Mouse (Mus musculus) left cerebral cortex, adult 8-10 months (tissue): ENCODE data around the gene Atpif1. TPM values are rescaled to one million over a fixed set of nuclear protein-coding genes. Genes with fewer than 3 reads are reported as not detected.
"Not testable (repeated sequence)": the region's sequence is repeated elsewhere in the genome, so short reads cannot be mapped to it uniquely, and the experiment has no call there.

Experiments
- DNase-seq, 2 experiments: peaks; one replicate each; pipeline ENCODE4 v3.0.0; 2022; ENCODE audit warnings: low spot score in 2 of 2
- total RNA-seq, 4 experiments: library from RNA; stranded (reverse); gene quantifications; 2 replicates each; pipeline ENCODE4 v1.2.4; 2022

The Atpif1 gene
- total RNA-seq, 4 experiments from 2014 or later = 377 to 510 (median 435) TPM

DNA sequence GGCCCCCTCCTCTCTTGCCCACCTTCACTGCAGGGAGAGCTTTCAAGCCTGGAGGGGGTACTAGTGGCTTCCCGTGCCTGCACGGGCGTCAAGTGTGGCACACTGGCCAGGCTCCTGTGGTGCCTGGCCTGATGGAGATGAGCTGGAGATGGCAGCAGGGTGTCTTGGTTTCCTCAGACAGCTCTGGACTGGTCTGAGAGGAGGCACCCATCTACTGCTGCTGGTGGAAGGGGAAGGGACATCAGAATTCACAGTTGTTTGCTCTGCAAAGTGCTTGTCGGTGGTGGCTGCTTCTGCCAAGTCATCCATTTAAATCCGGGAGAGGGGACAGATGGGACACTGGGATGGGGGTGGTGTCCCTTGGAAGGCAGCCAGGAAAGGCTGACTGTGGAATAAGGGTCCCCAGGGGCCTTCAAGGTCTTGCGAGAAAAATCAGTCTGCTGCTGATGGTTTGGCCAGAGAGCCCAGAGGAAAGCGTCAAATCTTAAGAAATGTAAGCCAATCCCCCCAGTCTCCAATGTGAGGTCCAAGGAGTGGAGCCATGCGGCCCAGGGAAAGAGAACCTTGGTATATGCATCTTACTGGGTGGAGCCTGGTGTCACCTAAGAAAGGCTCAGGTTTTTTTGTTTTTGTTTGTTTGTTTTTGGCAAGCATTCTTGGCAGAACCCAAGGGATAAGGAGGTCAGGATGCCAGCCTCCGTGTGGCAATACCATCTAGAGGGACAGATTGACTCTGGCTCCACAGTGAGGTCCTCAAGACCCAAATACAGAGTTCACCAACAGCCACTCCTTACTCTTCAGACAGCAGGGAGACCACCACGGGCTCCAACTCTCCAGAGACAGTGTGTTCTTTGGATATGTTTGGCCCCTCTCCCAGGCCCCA, 41.0 kb downstream of the Atpif1 start:
- no peak for DNase-seq

DNA sequence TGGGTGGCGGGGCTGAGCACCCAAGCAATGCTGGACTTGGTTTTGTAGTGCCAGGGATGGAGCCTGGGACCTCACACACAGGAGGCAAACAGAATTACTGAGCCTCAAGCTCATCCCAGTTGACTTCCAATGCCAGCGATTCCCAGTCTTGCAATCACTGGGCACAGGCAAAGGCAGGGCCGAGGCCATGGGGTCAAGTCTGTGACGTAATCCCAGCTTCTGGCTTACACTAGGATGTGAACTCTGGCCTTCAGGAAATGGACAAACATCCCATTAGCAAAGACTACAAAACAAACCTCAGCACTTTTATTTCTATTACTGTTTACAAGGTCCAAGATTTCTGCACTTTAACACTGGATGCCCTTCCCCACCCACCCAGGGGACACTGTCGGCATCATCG, 41.7 kb downstream of the Atpif1 start:
- no peak for DNase-seq

DNA sequence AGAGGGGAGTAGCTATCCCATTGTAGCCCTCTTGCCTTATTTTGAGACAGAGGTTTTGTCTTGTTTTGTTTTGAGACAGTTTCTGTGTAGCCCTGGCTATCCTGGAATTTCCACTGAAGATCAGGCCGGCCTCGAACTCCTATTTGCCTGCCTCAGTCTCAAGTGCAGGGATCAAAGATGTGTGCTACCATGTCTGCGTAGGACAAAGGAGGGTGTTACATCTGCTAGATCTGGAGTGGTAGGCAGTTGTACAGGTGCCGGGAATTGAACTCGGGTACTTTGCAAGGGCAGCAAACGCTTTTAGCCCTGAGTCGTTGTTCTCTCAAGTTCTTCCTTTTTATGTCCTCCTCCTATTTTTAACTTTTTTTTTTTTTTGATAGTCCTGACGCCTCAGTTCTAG, 42.4 kb downstream of the Atpif1 start:
- DNase-seq = no peak

DNA sequence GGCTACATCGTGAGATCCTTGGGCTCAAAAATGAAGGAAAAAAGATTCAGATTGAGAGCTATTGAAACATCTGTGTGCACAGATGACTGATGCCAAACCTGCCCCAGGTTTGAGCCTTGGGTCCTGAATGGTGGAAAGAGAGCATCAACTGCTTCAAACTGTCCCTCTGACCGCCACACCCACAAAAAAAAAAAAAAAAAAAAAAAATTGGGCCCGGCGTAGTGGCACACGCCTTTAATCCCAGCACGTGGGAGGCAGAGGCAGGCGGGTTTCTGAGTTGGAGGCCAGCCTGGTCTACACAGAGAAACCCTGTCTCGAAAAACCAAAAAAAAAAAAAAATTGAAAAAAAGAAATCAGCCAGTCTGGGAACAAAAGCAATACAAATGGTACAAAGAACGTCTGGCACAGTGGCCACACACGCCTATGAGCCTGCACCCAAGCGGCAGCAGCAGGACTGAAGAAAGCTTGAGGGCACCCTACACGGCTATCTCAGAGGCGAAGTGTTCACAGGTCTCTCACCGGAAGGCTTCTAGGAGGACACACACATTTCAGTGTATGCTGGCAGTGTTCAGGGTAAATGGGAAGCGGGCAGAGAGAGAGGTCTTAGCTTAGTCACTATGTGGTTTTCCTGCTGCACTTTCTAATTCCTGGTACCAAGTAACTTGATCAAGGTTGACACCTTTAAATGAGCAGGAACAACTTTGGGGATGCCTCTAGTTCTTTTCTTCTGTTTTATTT, 43.0 kb downstream of the Atpif1 start:
- DNase-seq = no peak

DNA sequence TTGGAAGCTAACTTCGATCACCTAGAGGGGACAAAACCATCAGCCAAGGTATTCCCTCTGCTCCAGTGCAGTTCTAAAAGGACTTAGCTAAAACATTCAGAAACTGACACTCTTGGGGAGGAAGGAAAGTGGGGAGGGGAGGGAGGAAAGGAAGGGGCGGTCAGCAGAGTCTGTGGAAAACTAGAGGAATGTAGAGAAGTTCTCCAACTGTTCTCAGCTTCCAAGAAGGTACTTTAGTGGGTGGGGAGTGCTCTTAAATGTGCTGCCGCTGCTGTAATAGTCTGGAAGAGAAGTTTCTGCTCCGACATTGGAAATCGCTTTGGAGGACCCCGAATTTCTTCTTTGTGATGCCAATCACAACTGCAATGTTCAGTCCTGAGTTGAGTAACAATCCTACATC, 44.5 kb downstream of the Atpif1 start:
- no peak for DNase-seq

DNA sequence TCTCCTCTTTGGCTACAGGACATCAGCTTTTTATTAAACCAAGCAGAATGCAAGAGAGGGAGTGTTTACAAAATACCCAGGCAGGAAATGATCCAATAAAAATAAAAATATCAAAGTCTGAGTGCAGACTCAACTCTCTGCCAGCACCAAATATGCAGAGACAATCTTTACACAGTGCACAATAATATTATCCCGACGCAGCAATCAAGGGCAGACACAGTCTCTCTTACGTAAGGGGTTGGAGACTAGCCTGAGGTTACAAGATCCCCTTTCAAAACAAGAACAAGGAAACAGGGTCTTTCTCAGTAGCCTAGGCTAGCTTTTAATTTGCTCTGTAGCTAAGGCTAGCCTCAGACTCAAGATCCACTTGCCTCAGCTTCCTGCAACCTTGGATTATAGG, 44.9 kb downstream of the Atpif1 start:
- no peak for DNase-seq

DNA sequence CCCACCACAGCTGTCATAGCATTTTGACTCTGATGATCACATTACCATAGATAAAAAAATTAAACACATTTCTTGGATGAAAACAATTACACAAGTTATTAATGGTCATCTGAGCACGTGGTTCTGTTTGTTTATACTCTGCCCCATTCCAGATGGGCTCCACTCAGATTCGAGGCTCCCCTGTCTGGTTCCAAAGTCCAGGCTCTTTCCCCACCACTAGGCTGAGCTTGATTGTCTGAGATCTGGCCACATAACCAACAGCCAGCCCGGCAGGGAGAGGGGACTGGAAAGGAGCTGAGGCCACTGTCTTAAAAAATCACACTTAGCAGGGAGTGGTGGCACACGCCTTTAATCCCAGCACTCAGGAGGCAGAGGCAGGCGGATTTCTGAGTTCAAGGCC, 48.6 kb downstream of the Atpif1 start:
- DNase-seq = no peak

DNA sequence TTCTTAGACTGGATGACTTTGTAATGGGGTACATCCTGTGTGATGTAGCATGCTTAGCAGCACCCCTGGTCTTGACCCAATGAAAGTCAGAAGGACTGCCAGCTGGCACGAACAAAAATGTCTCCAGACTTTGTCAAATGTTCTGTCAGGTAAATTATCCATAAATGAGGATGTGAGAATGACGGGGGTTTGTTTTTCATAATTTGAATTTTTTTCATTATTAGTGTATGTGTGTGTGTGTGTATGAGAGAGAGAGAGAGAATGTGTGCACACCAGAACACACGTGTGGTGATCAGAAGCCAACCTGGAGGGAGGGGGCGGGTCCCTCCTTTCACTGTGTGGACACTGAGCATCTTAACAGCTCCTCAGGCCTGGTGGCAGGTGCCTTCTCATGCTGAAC, 49.2 kb downstream of the Atpif1 start:
- DNase-seq = no peak

DNA sequence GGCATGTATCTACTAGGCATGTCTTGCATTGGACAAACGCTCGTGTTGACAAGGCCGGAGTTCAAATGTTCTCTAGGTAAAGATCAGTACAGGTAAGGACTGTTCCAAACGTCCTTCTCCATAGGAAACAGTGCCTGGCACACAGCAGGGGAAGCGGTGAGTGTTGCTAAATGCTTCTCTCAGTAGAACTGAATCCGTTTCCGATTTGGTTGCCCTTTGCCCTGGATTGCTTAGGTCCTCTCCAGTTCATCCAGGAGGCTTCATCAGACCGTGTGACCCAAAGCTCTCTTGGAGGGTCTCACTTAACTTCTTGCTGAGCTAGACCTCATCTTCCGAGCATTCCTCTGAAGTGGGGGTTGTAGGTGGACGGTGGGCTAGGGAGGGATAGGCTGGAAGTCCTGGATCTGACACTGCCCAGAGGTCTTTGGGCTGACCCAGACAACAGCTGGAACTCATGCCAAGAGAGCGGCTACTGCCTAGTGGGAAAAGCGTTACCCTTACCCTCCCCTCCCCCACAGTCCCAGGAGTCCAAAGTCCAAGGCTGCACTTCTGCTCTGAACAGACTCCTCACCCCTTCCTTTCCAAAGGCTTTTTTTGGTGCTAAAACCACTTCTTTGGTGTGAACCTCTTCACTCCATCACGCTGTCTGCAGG, 50.4 kb downstream of the Atpif1 start:
- no peak for DNase-seq

DNA sequence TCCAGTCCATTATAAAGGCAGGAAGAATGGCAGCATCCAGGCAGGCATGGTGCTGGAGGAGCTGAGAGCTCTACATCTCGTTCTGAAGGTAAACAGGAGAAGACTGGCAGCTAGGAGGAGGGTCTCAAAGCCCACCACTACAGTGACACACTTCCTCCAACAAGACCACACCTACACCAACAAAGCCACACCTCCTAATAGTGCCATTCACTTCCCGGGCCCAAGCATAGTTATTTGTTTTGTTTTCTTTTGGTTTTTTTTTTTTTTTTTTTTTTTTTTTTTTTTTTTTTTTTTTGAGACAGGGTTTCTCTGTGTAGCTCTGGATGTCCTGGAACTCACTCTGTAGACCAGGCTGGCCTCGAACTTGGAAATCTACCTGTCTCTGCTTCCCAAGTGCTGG, 51.4 kb downstream of the Atpif1 start:
- not testable (repeated sequence) for DNase-seq

Other genes starting within 250 kb of the Atpif1 start
- 1 to 10 TPM; 1.5 to 3.3 (median 2.3) TPM for gene Rab42, start 230.3 kb downstream of the Atpif1 start, total RNA-seq
- gene Trnau1ap, start 204.1 kb downstream of the Atpif1 start, total RNA-seq = 10 to 100 TPM; 20.6 to 30.6 (median 29.0) TPM
- 10 to 100 TPM; 12.0 to 15.5 (median 14.2) TPM for gene Rcc1, start 180.1 kb downstream of the Atpif1 start, total RNA-seq
- gene Phactr4, start 111.2 kb downstream of the Atpif1 start, total RNA-seq = 10 to 100 TPM in 2 of 4 experiments, 1 to 10 TPM in 2; 8.9 to 14.6 (median 11.9) TPM
- 10 to 100 TPM in 2 of 4 experiments, 1 to 10 TPM in 2; 9.2 to 12.0 (median 9.8) TPM for gene Med18, start 69.7 kb downstream of the Atpif1 start, total RNA-seq
- 10 to 100 TPM in 2 of 4 experiments, 1 to 10 TPM in 2; 9.7 to 12.3 (median 10.1) TPM for gene Sesn2, start 23.2 kb downstream of the Atpif1 start, total RNA-seq
- 100 to 1,000 TPM in 2 of 4 experiments, 10 to 100 TPM in 2; 97.8 to 114 (median 101) TPM for gene Dnajc8, start 1.9 kb upstream of the Atpif1 start, total RNA-seq
- gene Ptafr, start 30.4 kb upstream of the Atpif1 start, total RNA-seq = 1 to 10 TPM; 1.1 to 3.0 (median 1.8) TPM
- 10 to 100 TPM; 29.2 to 36.5 (median 32.4) TPM for gene Eya3, start 105.3 kb upstream of the Atpif1 start, total RNA-seq
- gene Xkr8, start 198.9 kb upstream of the Atpif1 start, total RNA-seq = 1 to 10 TPM; 3.4 to 6.6 (median 4.9) TPM
- gene Smpdl3b, start 223.6 kb upstream of the Atpif1 start, total RNA-seq = 1 to 10 TPM; 4.6 to 6.9 (median 6.2) TPM
- 10 to 100 TPM; 14.5 to 18.1 (median 15.5) TPM for gene Rpa2, start 234.7 kb upstream of the Atpif1 start, total RNA-seq